12 mouse cellular contexts compared by ENCODE assay signal in the genomic region with DNA sequence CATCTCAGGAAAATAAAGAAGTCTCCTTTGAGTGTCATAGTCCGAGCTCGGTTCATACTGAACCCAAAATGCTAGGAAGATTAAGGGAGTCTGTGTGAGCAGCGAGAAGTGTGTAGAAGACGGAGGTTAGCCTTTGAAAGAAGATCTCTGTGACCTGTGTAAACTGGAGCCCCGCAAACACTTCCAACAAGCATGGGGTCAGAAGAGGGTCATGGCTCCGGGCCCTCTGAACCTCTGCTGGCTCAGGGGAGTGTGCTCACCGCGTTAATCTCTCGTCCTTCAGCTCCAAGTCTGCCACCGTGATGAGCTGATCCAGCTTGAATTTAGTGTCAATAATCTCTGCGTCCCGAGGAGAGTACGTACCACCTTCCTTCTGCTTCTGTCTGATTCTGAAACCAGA.
DNase-seq lines count a peak whose midpoint lies in the region; ATAC-seq and TF ChIP-seq lines count a peak whose summit lies in the region.
"Had no signal": no experiment of that assay in that cellular context is flagged by ENCODE, and none has a peak within 500 bp of the region (broad histone marks: within the 10 kb centered on the region; RNA-seq: fewer than 3 reads in every experiment).

No protein-coding gene starts in this region.

- ATAC-seq in kidney, embryonic 15.5 days (replicated peaks; ENCODE audit: low FRiP score), result peak; percentile 54; the same call in 1 of the 2 replicates
- ATAC-seq: CD4-positive, CD25-positive, alpha-beta regulatory T cell, adult 4 months had no signal

- no peak overlapping the region for H3K27ac ChIP-seq in kidney, embryonic 15.5 days
- H3K27ac ChIP-seq in layer of hippocampus, adult 2 months, result no peak overlapping the region

- WGBS in kidney, embryonic 15.5 days, result 8% methylated on average over 13 of the region's 13 CpGs

- no peaks in the 10 kb centered on the region for H3K9me3 ChIP-seq in kidney, embryonic 15.5 days (replicated peaks)

- peak overlapping the region; percentile 37 for H3K4me2 ChIP-seq in kidney, embryonic 15.5 days

- peaks cover 4% of the 10 kb centered on the region for H3K4me1 ChIP-seq in kidney, embryonic 15.5 days

- TF ChIP-seq CTCF in layer of hippocampus, adult 2 months (conservative IDR thresholded peaks at IDR 0.05), result no peak

- H3K36me3 ChIP-seq in kidney, embryonic 15.5 days, result no peaks in the 10 kb centered on the region

- H3K4me3 ChIP-seq in kidney, embryonic 15.5 days (replicated peaks), result 0 out of 2 replicates have a peak overlapping the region, but pooled peaks have one; percentile 8
- no peak overlapping the region for H3K4me3 ChIP-seq in layer of hippocampus, adult 2 months

- no peak for DNase-seq in kidney, adult 9 months
- peak; percentile 7 for DNase-seq in ovary, postnatal 36 days (ENCODE audit: low spot score)
- no peak for DNase-seq in ovary, adult 18-20 months (ENCODE audit: low spot score)
- peak; percentile 52 to 69 for DNase-seq in gastrocnemius, adult 8-10 months (ENCODE audit: low spot score in 2 of 2)
- peak; percentile 7 for DNase-seq in yolk sac, embryonic 10.5 days (ENCODE audit: low spot score)
- no peak for DNase-seq in layer of hippocampus, adult 2 months (ENCODE audit: low spot score in 2 of 2)
- no peak for DNase-seq in frontal cortex, postnatal 25 days (ENCODE audit: low spot score in 2 of 2)
- DNase-seq: adrenal gland, postnatal 36 days; cerebellum, adult 11 months; thymus, postnatal 25 days had no signal

- H3K9ac ChIP-seq in kidney, embryonic 15.5 days, result no peak overlapping the region

- no peaks in the 10 kb centered on the region for H3K27me3 ChIP-seq in kidney, embryonic 15.5 days

Comparison
In these comparisons a context has a peak if more than half of its experiments do, and no peak if none do; other contexts are left out.
1. DNase-seq: peak in ovary, postnatal 36 days (single experiment), gastrocnemius, adult 8-10 months (2 of 2) and yolk sac, embryonic 10.5 days (single experiment); none in kidney, adult 9 months (single experiment), ovary, adult 18-20 months (single experiment), layer of hippocampus, adult 2 months (0 of 2) and frontal cortex, postnatal 25 days (0 of 2).